Mouse (Mus musculus) heart, postnatal 0 days (tissue): ENCODE data around the gene Cd300lf.

ENCODE experiments used
- CTCF ChIP-seq: IDR thresholded peaks from 2 replicates; pipeline ENCODE4 v1.5.1; 2016; ENCODE audit warnings: antibody characterized with exemption, control low read depth, low read depth
- EP300 ChIP-seq: IDR thresholded peaks from 2 replicates; pipeline ENCODE4 v1.6.1; 2016; ENCODE audit warnings: antibody characterized with exemption, low read depth

DNA sequence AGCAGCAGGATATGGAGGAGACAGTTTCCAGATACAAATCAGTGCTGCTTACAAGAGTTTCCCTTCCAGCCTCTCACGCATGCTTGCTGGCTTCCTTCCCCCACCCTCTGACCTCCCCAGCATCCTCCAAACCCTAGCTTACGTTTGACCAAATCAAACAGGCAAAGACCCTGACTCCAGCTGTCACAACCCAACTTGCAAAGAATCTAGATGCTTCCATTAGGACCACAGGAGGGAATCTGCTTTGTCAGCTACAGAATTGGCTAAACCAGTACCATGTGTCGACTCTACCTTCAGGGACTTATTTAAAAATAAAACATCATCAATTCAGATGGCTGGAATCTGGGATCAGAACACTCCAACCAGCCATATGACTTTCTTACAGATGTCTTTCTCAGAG lies 21.6 kb downstream of the Cd300lf start:
- TF ChIP-seq CTCF (no peak), EP300 (no peak)
